Mouse (Mus musculus) frontal cortex, postnatal 14 days (tissue): ENCODE data around the gene Tenm4.

Experiments used
- DNase-seq, 2 experiments: peaks; one replicate each; pipeline ENCODE4 v3.0.0; 2022; ENCODE audit warnings: low spot score in 2 of 2

Tenm4 gene

GRCm38 (mm10) chr7:96203812-96204560 is 32.9 kb downstream of the Tenm4 start:
- DNase-seq, result no peak

- no peak for DNase-seq
Measured at GRCm38 (mm10) chr7:96204809-96205350, 33.8 kb downstream of the Tenm4 start.

- no peak for DNase-seq
Measured at GRCm38 (mm10) chr7:96207071-96207470, 36.0 kb downstream of the Tenm4 start.

- DNase-seq, result peak in 1 of 2 experiments; percentile 47
Measured at GRCm38 (mm10) chr7:96209783-96210524, 38.9 kb downstream of the Tenm4 start.

GRCm38 (mm10) chr7:96210525-96211369 is 39.7 kb downstream of the Tenm4 start:
- DNase-seq, result peak in 1 of 2 experiments; percentile 51

GRCm38 (mm10) chr7:96211618-96212021 is 40.6 kb downstream of the Tenm4 start:
- DNase-seq, result peak in 1 of 2 experiments; percentile 34

- DNase-seq, result no peak
Measured at GRCm38 (mm10) chr7:96212224-96212591, 41.2 kb downstream of the Tenm4 start.

- peak in 1 of 2 experiments; percentile 48 for DNase-seq
Measured at GRCm38 (mm10) chr7:96212592-96213541, 41.8 kb downstream of the Tenm4 start.

- no peak for DNase-seq
Measured at GRCm38 (mm10) chr7:96213741-96214140, 42.7 kb downstream of the Tenm4 start.

- no peak for DNase-seq
Measured at GRCm38 (mm10) chr7:96214876-96215275, 43.8 kb downstream of the Tenm4 start.

GRCm38 (mm10) chr7:96215894-96216509 is 45.0 kb downstream of the Tenm4 start:
- DNase-seq, result no peak

- no peak for DNase-seq
Measured at GRCm38 (mm10) chr7:96219386-96219785, 48.3 kb downstream of the Tenm4 start.

GRCm38 (mm10) chr7:96220647-96221046 is 49.6 kb downstream of the Tenm4 start:
- no peak for DNase-seq

GRCm38 (mm10) chr7:96222569-96222968 is 51.5 kb downstream of the Tenm4 start:
- DNase-seq, result no peak

- no peak for DNase-seq
Measured at GRCm38 (mm10) chr7:96228562-96229268, 57.7 kb downstream of the Tenm4 start.

GRCm38 (mm10) chr7:96230006-96230719 is 59.1 kb downstream of the Tenm4 start:
- DNase-seq, result no peak

- no peak for DNase-seq
Measured at GRCm38 (mm10) chr7:96230720-96231241, 59.7 kb downstream of the Tenm4 start.

- no peak for DNase-seq
Measured at GRCm38 (mm10) chr7:96235847-96236246, 64.8 kb downstream of the Tenm4 start.

- DNase-seq, result no peak
Measured at GRCm38 (mm10) chr7:96240661-96241060, 69.6 kb downstream of the Tenm4 start.
